Mouse (Mus musculus) gastrocnemius, postnatal 36 days (tissue): ENCODE measurements around the gene Hs3st3b1. TPM values are rescaled to one million over a fixed set of nuclear protein-coding genes. Genes with fewer than 3 reads are reported as not detected.

Experiments used
- DNase-seq, 2 experiments: peaks; one replicate each; pipeline ENCODE4 v3.0.0; 2022
- intact Hi-C: fragments of 180-260 bp; cut with DNase I; formaldehyde crosslinking; loops from one replicate; pipeline ENCODE4 v1.15.1; 2025
- long read RNA-seq, 2 experiments: library from polyadenylated mRNA; stranded (forward); transcript quantifications; one replicate each; pipeline ENCODE4 v2.0.0; 2021
- total RNA-seq, 2 experiments: library from RNA; stranded (reverse); gene quantifications; 2 replicates each; pipeline ENCODE4 v1.2.3; 2021

The Hs3st3b1 gene
- under 1 TPM; 0.30 to 0.43 TPM for total RNA-seq
- long read RNA-seq, experiment 1, partial matches to known transcripts = 0 of 1 reads
- long read RNA-seq, experiment 1, other reads (novel, unspliced or antisense) = 1 of 1 reads
- long read RNA-seq, experiment 2 = 0 reads

DNA sequence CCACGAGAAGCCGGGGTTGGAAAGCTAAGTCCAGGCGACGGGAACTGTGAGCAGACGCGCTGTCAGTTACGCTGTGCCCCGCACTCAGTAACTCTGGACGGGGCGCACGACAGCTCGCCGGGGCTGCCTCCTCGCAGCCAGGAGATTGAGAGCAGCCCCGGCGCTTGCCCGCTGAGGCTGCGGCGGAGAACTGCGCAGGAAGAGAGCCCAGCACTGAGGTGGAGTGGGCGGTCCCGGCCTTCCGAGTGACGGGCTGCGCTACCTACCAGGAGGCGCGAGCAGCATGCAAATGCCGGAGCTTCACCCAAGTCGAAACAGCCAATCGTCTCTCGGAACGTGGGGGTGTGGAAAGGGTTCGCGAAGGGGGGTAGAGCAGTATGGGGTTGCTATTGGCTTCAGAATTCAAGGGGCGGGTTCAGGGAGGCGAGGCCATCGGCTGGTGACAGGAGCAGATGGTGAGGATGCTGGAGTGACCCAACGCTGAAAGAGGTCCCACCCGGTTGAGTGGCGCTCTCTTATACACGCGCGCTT lies at the start of gene Hs3st3b1:
Hs3st3b1 (minus strand) TSS at position 200 of the 531 bp plus-strand sequence.
- intact Hi-C loops = loop anchor here (2.0 to 10.0 kb wide), 4 partner anchors 155 to 1053 kb away; partner anchors contain the start of genes Cox10 and Elac2
- DNase-seq = peak; percentile 85 to 88

DNA sequence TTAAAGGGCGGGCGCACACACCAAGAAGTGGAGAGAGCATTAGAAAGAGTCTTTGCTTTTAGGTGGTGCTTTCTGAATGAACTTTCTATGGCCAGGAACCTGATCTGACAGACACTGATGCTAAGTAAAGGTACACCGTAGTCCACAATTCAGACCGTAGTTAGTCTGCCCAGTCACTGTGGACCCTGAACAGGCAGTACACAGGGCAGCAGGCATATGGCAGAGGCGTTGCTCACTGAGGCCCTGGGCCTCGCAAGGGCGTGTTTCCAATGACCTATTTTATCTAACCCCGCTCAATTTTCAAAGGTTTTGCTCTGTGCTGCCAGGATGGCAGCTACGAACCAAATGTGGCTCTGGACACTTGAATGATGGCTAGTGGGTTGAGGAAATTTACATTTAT lies 49.4 kb upstream of the Hs3st3b1 start:
- intact Hi-C loops = no loop called here
- DNase-seq = no peak

DNA sequence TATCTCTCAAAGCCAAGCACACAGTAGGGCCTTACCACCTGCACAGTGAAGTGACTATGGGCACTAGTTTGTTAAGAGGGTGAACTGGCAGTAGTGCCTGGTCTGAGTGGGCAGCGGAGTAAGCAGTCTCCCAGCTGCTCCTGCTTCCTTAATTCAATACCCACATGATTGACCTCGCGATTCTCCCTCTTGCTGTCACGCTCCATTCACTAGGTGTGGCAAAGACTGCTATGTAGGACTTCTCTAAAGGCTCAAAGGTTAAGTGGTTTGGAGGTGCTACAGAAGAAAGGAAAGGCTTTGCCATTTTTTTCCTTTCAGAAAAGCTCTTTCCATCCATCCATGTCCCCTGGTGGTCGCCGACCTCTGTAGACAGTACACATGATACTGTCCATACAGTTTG lies 48.7 kb upstream of the Hs3st3b1 start:
- intact Hi-C loops = no loop called here
- DNase-seq = no peak

DNA sequence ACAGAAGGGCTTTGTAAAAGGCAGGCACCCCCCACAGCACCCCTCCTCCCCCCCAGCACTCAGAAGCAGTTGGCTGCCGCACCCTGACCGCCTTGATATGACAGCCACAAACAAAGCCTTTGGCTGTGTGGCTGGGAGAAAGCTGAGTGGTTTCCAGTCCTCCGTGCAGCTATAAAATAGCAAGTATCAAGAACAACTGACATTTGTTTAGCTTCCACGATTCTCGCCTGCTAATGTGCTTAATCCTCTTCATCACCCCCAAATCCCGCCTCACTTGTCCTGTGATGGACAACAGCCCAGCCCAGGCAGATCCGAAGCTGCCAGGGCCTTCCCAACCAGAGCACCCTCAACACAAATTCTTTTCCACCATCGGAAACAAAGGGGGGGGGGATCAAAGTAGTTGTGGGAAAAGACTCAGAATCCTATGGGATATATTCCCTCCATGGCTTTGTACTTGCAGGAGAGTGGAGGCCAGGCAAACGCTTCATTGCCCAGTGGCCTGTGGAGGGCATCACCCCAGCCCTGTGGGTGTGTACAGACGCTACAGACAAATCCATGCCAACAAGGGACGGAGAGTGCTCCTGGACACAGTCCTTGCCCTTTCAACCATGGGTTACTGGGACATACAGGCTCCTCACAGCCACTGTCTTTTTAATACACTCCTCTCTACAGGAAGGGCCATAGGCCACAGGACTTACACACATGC lies 47.3 kb upstream of the Hs3st3b1 start:
- intact Hi-C loops = no loop called here
- no peak for DNase-seq

DNA sequence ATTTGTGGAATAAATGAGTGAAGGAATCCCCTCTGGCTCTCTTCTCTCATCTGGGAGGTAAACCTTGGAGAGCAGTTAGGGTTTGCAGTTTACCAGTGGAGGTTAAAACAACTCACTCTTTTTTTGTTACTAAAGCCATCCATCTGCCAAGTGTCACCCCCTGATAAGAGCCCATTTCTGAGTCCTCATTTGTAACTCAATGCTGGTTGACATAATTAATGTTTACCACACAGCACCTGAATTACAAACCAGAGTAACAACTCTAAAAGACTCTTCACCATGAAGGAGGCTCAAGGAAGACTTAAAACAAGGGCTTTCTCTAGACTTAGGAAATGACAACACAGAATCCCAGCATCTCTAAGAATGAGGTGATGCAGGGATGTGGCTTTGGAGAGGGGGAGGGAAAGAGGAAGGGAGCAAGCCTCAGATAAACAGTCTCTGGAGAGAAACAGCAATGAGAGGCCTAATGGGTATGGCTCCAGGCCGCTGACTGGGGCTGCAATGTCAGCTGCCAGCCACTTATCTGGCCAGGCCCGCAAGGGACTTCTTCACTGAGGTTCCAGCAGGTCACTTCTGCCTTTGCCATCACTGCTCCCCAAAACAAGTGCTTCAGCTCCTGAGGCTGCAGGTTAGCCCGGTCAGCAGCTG lies 46.4 kb upstream of the Hs3st3b1 start:
- DNase-seq = no peak
- intact Hi-C loops = no loop called here

DNA sequence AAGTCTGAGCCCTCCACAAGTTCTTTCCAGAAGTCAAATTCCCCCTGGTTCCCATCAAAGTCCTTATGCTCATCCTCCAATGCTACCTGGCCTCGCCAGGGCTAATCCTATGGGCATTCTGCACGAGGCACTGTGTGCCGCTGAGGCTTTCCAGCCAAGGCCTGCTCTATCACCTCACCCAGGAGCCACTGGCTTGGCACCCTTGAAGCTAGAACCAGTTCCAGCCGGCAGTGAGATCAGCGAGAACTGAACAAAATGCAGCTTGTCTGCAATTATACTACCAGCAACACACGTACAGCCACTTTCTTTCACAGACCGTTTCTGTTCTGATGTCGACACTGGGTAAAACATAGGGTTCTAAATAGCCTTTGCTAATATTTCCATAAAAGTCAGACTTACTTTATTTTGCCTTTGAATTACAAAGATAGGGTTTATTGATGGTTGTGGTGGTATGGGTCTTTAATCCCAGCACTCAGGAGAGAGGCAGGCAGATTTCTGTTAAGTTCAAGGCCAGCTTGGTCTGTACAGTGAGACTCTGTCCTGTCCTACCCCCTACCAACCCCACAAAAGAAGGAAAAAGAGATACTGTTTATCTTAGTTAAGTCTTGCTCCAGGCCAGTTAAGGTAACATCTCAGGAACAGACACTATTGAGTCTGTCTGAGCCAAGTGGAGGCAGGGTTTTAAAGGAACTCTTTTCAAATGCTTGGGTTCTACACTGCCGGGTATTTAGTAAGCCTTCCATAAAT lies 45.7 kb upstream of the Hs3st3b1 start:
- no peak for DNase-seq
- intact Hi-C loops = no loop called here

DNA sequence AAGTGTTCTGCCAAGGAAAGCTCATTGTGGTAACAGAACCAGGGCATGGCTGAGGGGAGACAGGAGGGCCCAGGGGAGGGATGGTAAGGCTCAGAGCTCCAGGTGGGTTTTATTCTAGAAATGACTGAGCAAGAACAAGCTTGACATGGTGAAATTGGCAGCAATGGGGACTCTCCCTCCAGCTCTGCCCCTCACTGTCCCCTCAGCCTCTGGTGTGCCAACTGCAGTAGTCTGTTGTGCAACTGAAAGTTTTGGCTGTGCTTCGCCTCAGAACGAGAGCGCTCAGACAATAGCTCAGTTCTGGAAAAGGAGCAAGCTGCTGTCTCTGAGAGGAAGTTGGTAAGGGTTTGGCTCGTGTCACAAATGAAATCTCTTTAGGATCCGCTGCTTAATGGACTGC lies 43.3 kb upstream of the Hs3st3b1 start:
- intact Hi-C loops = no loop called here
- DNase-seq = no peak

DNA sequence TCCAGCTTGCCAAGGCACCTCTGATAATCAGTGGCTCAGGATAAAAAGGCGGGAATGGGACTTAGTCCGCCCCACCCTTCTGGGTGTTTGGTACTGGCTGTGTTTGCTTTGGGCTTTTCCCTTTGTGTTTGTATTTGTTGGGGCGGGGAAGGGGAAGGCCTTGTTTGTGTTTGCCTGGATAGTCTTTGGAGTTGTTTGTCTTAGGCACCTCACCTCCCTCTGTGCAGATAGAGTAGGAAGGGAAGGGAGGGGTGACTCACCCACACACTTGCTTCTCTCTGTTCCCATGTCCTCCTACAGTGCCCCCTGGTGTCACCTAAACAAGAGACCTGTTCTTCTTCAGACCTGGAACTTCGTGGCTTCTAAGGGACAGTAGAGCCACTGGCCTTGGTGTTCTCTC lies 35.1 kb upstream of the Hs3st3b1 start:
- intact Hi-C loops = no loop called here
- DNase-seq = no peak

DNA sequence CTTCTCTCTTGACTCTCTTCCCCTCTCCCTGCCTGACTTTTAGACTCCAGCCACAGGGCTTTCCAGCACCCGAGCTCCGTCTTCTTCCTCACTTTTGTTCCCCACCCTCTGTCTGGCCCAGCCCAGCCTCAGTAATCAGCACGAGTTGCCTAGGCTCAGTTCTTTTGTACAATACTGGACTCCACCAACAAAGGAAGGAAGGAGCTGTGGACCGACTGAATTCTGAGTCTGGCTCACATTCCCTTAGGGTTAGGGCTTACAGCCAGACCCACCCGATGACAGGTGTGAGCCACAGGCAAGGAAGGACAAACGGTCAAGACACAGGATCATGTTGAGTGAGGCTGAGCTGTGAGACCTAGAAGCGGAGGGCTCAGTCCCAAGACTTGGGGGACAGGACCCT lies 34.7 kb upstream of the Hs3st3b1 start:
- no peak for DNase-seq
- intact Hi-C loops = no loop called here

DNA sequence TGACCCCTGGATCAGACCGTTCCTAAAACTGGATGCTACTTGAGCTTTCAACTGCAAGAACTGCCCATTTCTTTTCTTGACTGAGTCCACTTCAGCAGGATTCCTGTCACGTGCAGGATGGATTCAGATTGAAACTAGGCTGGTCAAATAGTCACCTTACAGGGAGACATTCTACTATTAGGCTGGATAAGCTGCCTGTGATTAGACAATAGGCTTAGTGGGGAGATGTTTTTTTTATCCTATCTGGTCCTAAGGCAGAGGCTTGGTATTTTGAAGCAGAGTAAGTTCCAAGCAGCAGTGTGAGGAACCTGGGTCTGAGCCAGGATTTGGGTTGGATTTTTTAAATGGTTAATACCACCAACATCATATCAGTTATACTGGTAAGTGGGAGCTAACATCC lies 31.8 kb upstream of the Hs3st3b1 start:
- intact Hi-C loops = no loop called here
- no peak for DNase-seq

DNA sequence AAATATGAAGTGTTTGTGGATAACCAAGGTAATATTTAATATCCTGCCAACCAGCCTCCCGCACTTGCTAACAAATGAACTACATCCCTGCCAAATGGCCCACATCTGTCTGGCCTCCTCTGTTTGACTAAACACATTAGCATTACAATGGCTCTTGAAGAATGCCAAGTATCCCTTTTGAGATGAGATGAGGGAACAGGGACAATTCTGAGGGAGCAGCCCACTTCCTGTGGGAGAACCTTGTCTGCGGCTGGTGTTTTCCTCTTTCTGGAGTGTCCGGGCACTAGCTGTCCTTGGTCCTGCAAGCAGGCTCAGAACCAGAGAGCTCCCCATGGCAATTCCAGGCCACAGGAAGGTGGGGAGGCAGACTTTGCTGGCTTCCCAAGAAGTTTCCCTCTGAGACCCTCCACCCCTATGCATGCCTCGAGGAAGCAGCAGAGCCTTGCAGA lies 30.7 kb upstream of the Hs3st3b1 start:
- no peak for DNase-seq
- intact Hi-C loops = no loop called here

DNA sequence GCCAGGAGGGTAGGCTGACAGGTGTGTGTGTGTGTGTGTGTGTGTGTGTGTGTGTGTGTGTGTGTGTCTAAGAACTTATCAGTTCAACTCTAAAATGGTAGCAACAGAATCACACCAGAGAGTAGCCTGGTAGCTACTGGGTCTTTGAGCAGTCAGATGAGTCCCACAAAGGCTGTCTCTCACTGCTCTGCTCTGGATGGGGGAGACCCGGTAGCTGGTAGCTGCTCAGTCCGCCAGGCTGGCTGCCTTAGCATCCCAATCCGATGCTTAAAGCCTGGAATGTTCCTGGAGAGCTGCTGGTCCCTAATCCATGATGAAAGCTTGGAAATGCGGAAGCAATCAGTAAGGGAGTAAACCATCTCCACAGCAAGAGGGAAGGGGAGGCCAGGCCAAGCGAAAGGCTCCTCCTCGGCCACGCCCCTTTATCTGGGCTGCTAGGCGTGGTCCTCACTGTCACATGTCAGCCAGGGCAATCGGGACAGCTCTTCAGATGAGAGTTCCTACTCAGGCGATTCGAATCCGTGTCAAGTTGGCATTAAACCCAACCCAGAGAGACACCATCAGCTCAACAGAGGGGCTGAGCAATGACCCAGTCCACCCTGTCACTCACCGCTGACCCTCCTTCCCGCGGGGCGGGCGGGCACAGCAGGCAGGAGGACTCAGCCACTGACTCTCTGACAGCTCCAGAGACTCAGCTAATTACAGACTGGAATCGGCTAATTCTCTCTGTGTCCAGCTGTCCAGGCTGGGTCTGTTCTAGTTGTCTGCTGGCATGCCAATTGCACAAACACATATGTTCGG lies 29.9 kb upstream of the Hs3st3b1 start:
- peak; percentile 47 to 50 for DNase-seq
- intact Hi-C loops = no loop called here

DNA sequence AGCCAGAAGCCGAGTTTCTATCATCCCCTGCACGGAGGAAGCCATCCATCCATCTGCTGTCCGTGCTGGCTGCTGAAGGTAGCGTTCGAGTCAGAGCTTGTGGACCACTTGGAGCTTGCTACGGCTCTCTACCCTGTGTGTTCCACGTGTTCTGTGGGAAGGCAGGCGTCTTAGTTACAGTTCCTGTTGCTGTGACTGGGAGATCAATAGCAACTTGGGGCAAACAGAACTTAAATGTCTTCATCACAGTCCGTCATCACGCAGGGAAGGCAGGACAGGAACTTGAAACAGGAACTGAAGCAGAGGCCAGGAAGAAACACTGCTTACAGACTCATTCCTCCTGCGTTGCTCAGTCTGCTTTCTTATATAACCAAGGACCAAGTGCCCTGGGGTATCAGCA lies 26.3 kb upstream of the Hs3st3b1 start:
- intact Hi-C loops = no loop called here
- no peak for DNase-seq

DNA sequence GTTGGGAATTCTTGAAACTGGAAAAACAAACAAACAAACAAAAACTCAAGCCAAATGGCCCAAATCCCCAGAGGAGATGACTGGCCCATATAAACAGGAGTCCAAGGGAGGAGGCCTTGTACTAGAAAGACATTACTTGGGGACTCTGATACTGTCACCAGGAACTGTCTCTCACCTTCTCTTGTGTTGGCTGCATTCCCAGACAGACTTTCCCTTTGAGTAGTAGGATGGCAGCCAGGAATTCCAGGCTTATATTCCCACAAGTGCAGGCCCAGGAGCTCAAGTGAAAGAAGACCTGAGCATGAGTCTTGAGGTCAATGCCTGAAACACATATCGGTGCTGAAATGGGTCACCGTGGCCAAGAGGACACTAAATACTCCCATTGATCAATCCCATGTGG lies 24.9 kb upstream of the Hs3st3b1 start:
- DNase-seq = no peak
- intact Hi-C loops = no loop called here

DNA sequence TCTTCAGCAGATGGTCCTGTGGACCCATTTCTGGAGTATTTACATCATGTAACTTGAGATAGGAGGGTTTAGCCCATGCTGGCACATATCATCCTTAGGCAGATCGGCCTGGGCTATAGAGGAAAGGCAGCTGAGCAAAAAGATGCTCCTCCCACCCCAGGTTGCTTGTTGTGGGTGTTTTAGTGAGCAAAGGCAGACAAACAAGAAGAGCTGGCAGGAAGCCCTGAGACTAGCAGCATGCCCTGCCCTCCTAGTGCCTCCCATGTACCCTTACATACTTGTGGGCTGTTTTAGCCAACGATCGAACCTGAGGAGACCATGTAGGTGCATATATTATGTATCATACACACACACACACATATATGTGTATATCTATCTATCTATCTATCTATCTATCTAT lies 21.9 kb upstream of the Hs3st3b1 start:
- intact Hi-C loops = no loop called here
- no peak for DNase-seq

DNA sequence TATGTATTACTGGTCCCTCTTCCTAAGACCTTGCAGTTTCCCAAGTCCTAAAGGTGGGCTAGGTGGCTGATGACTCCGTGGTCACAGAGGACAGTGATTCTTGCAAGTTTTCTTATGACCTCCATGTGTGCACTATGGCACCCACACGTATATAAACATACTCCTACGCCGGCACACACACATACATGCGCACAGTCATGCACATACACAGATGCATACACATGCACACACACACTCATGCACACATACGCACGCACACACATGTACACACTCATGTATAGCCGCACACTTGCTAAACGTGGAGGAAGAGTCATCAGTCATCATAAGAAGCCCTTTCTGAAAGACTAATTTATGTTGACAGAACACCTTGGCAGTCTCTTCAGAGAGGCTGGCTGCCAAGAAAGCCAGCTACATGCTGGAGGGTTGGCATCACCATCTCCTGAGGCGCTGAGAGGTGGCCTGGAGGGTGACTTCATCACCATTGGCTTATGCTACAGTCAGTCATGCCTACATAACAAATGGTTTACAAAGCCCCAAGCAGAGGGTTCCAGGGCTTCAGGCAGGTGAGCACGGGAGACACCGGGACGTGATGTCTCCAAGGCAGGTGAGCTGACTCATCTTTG lies 21.3 kb upstream of the Hs3st3b1 start:
- DNase-seq = no peak
- intact Hi-C loops = no loop called here

DNA sequence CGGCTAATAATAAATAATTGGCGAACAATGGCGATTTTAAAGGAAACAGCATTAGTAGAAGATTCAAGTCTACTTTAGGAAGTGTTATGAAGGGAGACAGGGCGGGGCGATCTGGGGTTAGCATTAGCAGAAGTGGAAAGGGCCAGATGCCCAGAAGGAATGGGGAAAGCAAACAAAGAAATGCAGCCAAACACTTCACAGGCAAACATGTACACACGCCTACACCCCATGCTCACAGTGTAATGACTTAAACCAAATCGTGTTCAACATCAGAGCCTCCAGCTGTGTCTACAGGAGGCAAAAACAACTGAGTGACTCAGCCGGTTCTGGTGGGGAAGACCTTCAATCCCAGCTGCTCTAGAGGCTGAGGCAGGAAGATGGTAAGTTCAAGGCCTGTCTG lies 20.1 kb upstream of the Hs3st3b1 start:
- intact Hi-C loops = no loop called here
- no peak for DNase-seq

DNA sequence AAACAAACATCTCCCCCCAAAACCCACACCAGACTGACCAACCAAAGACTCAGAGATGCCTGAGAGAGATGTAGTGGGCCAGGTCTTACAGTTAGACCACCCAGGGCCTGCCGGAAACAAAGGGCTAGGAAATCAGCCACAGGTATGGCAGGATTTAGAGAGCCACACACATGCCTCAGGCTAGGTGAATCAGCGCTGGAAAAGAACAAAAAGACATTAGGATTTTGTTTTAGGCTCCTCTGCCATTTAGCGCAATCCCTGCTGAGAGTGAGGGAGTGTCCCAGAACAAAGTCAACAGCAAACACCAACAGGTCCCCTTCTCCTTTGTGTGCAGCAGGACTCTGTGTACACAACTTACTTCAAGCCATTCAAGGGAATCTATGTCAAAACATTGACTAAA lies 14.6 kb upstream of the Hs3st3b1 start:
- no peak for DNase-seq
- intact Hi-C loops = no loop called here

DNA sequence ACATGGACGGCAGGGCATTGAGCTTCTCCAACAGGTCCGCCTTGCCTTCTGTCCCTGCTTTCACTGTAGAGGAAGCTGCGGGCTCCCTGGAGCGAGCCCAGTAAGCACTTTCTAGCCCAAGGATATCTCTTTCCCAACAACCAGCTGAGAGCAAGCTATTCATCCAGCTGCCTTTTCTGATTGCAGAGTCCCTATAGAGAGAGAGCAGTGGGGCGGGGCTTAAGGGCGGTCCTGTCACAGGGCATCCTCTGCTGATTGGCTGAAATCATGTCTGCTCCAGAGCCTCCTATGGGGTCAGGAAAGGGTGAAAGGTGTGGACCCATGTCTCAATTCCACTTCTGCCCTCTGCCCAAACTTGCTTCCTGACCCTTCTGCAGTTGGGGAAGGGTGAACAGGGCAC lies 4.8 kb upstream of the Hs3st3b1 start:
- no peak for DNase-seq
- intact Hi-C loops = loop anchor here (10.0 kb wide), 2 partner anchors 298 to 1048 kb away; partner anchors contain the start of gene Elac2

DNA sequence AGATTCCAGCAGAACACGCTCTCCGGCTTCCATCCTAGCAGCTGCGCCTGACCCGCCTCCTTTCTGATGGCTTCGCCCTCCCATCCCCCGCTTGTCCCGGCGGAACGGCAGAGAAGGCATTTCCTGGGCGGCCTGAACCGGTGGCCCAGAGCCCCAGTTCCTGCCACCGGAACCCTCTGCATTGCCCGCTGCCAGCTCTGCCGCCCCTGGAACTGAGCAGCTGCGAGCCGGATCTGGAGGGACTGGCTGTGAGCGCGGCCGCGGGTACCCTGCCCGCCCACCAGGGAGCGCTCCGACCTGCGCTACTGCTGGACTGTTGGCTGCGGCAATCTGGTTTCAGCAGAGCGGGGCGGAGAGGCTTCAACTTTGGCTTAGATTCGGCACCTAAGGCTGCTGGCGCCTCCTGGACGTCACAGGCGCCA lies 3.1 kb upstream of the Hs3st3b1 start:
- DNase-seq = peak; percentile 73 to 75
- intact Hi-C loops = loop anchor here (10.0 kb wide), 2 partner anchors 300 to 1050 kb away; partner anchors contain the start of gene Elac2
